Mouse (Mus musculus) hindbrain, embryonic 11.5 days (tissue): Measurements from ENCODE around the gene Adam22. TPM values are rescaled to one million over a fixed set of nuclear protein-coding genes. Genes with fewer than 3 reads are reported as not detected.
"Not testable (repeated sequence)": the region's sequence is repeated elsewhere in the genome, so short reads cannot be mapped to it uniquely, and the experiment has no call there.

Experiments
- ATAC-seq: fragments of 200-750 bp; cut with Nextera tagmentation; 2 replicates; pipeline ENCODE4 v1.8.0; 2017; ENCODE audit warnings: mild to moderate bottlenecking, moderate TSS enrichment, moderate library complexity; ENCODE audit not compliant: low FRiP score
- DNase-seq: peaks from one replicate; pipeline ENCODE4 v3.0.0-alpha.2; 2015; ENCODE audit warnings: low spot score
- H3K27ac ChIP-seq: fragments of 300-500 bp; sonication (generic); 2 replicates; pipeline ENCODE4 v1.5.1; 2014; ENCODE audit warnings: mild to moderate bottlenecking, low read depth, low read length
- H3K27me3 ChIP-seq: fragments of 300-500 bp; sonication (generic); 2 replicates; pipeline ENCODE4 v1.6.1; 2014; ENCODE audit warnings: mild to moderate bottlenecking, low read length, moderate library complexity, mixed read lengths; ENCODE audit not compliant: control insufficient read depth, insufficient read depth
- H3K36me3 ChIP-seq: fragments of 300-500 bp; sonication (generic); 2 replicates; pipeline ENCODE4 v1.6.1; 2014; ENCODE audit warnings: mild to moderate bottlenecking, low read length, moderate library complexity, mixed read lengths; ENCODE audit not compliant: control insufficient read depth, insufficient read depth
- H3K4me1 ChIP-seq: fragments of 300-500 bp; sonication (generic); replicated peaks from 2 replicates; pipeline ENCODE4 v1.6.1; 2014; ENCODE audit warnings: low read length, mixed read lengths; ENCODE audit not compliant: control insufficient read depth, insufficient read depth
- H3K4me2 ChIP-seq: fragments of 300-500 bp; sonication (generic); replicated peaks from 2 replicates; pipeline ENCODE4 v1.6.1; 2014; ENCODE audit warnings: mild to moderate bottlenecking, low read depth, low read length
- H3K4me3 ChIP-seq: fragments of 300-500 bp; sonication (generic); 2 replicates; pipeline ENCODE4 v1.5.1; 2014; ENCODE audit warnings: low read depth, low read length
- H3K9ac ChIP-seq: fragments of 300-500 bp; sonication (generic); 2 replicates; pipeline ENCODE4 v1.6.1; 2014; ENCODE audit warnings: low read depth, low read length
- H3K9me3 ChIP-seq: fragments of 300-500 bp; sonication (generic); 2 replicates; pipeline ENCODE4 v1.6.1; 2016; ENCODE audit warnings: low read length; ENCODE audit not compliant: control insufficient read depth
- WGBS: fragments of 180-500 bp; shearing (Covaris S2); extraction: QIAGEN DNeasy Blood & Tissue Kit; methylation state at CpG from one replicate; pipeline ENCODE4 v1.1.7; 2014; 5-methylcytosine and 5-hydroxymethylcytosine counted together
- polyA plus RNA-seq: library from polyadenylated mRNA; unstranded; fragments of >200 nt; fragmentation: Nextera tagmentation; extraction: Ambion mirVana; gene quantifications from 2 replicates; pipeline ENCODE4 v1.2.1, GENCODE M21; 2014

Gene Adam22
- polyA plus RNA-seq, 1 experiment from 2014 or later: 15.9 TPM

DNA sequence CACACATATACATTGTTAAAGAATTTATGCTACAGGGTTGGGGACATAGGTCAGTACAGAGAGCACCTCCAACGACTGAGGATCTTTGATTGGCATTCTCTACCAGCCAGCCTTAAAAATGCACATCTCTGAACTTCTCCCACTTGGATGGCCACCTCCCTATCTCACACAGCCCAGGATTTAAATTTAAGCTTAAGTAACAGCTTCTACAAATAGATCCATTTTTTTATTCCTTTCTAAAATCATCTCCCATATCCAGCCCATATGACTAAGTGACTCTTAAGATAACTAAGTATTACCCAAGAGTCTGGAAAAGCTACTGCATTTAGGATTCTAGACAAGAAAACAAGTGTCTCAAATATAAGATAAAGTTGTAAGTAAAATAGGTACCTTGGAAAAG lies 140.9 kb downstream of the Adam22 start:
- WGBS: 73% methylated on average over 1 of the region's 1 CpGs
- H3K4me2 ChIP-seq: no peak overlapping the region
- no peak overlapping the region for H3K27ac ChIP-seq
- H3K9me3 ChIP-seq: no peaks in the 10 kb centered on the region
- H3K27me3 ChIP-seq: no peaks in the 10 kb centered on the region
- no peak for DNase-seq
- no peaks in the 10 kb centered on the region for H3K4me1 ChIP-seq
- no peak overlapping the region for H3K9ac ChIP-seq
- H3K36me3 ChIP-seq: no peaks in the 10 kb centered on the region
- ATAC-seq: no peak
- H3K4me3 ChIP-seq: no peak overlapping the region

DNA sequence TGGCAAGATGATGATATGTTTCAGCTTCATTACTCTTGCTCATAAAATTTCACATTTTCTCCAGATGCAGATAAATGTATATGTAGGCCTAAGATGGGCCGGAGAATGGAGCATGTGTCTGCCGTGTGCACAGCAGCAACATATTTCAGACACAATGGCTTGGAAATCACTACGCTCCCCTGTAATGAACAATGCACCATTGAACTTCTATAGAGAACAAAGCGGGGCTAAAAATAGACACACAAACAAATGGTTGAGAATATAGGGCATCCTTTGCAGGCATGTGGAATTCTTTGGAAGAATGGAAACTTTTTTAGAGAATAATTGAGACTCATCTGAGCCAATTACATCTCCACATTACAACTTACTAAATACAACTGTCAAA lies 143.6 kb downstream of the Adam22 start:
- ATAC-seq: no peak

DNA sequence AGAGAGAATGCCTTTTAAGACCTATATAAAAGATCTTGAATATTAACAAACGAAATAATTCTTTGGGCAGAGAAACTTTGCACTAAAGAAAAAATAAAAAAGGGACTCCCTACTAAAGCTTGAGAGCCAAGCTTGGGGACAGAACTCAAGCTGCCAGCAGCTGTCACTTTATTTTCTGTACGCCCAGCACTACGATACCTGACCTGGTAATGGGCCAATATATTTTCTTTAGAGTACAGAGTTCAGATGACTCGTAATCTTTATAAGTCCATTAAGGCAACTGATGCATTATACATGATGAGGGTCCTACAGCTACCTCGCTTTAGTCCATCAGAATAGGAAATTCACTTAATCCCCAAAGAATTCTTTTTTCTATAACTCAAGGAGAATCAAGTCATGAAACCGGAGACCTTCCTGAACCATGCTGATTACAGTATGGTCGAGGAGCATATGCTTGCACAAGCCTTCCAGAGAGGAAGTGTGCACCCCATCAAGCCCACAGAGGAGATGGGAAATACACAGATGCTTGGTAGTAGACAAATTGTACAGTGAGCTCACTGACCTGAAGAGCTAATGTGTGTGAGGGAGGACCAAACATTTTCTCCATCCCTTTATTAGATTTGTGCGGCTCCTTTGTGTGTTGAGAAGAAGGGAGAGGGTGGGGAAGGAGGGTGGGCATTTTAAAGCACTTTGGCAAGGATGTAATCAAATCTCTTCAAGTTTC lies 144.2 kb downstream of the Adam22 start:
- no peak overlapping the region for H3K9ac ChIP-seq
- H3K27me3 ChIP-seq: no peaks in the 10 kb centered on the region
- ATAC-seq (no peak), DNase-seq (no peak)
- no peak overlapping the region for H3K4me2 ChIP-seq
- no peaks in the 10 kb centered on the region for H3K4me1 ChIP-seq
- no peaks in the 10 kb centered on the region for H3K36me3 ChIP-seq
- H3K27ac ChIP-seq: no peak overlapping the region
- no peak overlapping the region for H3K4me3 ChIP-seq
- 84% methylated on average over 8 of the region's 8 CpGs for WGBS
- H3K9me3 ChIP-seq: no peaks in the 10 kb centered on the region

More for the DNA sequence above, 143.6 kb downstream of the Adam22 start:
- Histone ChIP-seq H3K4me3 (no peak overlapping the region), H3K4me2 (no peak overlapping the region), H3K4me1 (no peaks in the 10 kb centered on the region), H3K27me3 (no peaks in the 10 kb centered on the region), H3K36me3 (no peaks in the 10 kb centered on the region), H3K9ac (no peak overlapping the region), H3K9me3 (no peaks in the 10 kb centered on the region), H3K27ac (no peak overlapping the region)
- no peak for DNase-seq
- WGBS: 69% methylated on average over 4 of the region's 4 CpGs

DNA sequence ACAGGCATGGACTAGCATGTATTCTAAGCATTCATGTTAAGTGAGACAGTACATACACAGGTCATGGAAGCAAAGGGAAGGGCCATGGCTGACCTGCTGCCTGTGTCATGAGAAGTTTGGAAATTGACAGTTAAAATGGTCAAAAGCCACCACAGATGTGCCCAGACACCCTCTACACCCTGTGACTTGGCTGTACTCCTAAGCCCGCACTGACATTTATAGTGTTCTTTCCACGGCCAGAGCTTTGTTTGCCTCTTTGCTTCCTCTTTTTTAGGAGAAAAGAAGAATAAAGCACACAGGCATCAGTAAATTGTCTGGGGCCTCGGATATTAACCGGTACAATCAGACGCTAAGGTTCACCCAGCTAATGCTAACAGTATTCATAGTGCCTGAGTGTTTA lies 146.3 kb downstream of the Adam22 start:
- Histone ChIP-seq H3K27me3 (no peaks in the 10 kb centered on the region), H3K4me1 (no peaks in the 10 kb centered on the region), H3K9ac (no peak overlapping the region), H3K4me2 (no peak overlapping the region), H3K27ac (no peak overlapping the region), H3K36me3 (no peaks in the 10 kb centered on the region), H3K9me3 (no peaks in the 10 kb centered on the region), H3K4me3 (no peak overlapping the region)
- 89% methylated on average over 5 of the region's 5 CpGs for WGBS
- DNase-seq: no peak
- no peak for ATAC-seq

DNA sequence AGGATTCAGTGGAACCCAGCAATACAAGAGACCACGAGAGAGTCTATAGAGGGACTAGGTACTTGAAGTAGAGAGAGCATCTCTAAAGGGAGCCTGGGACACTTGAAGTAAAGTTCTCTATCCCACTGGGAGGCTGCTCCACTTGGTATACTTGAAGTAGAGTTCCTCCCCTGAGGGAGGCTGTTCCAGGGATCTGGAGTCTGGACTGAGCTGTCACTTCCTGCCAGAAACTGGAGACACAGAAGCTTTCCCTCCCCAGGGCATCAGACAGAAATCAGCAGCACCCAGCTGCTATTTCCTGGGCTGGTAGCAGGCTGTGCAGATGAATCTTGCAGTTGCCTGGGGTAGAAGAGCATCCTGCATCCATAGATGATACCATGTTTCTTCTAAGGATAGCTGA lies 152.1 kb downstream of the Adam22 start:
- no peak for DNase-seq
- WGBS: 83% methylated on average over 1 of the region's 1 CpGs

DNA sequence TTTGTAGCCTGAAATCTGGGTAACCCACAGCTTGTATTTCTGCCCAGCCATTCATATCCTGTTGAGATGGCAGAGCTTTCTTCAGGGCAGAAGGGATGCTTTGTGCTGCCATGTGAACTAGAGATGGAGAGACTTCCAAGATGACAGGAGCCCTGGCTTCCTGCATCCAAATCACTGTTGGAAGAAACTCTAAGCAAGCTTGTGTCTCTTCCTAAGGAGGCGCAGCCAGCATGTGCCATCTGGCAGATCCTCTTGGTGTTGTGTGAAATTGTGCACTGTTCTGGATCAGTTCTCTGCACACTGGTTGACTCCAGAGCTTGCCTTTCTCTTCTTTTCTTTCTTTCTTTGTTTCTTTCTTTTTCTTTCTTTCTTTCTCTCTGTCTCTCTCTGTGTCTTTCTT lies 183.0 kb downstream of the Adam22 start:
- H3K27ac ChIP-seq, ATAC-seq, DNase-seq, H3K36me3 ChIP-seq, H3K4me1 ChIP-seq, H3K4me3 ChIP-seq, H3K27me3 ChIP-seq, H3K4me2 ChIP-seq, H3K9me3 ChIP-seq, H3K9ac ChIP-seq: not testable (repeated sequence)
- WGBS: 84% methylated on average over 1 of the region's 1 CpGs

More for the DNA sequence above, 152.1 kb downstream of the Adam22 start:
- Histone ChIP-seq H3K27me3 (no peaks in the 10 kb centered on the region), H3K4me1 (no peaks in the 10 kb centered on the region), H3K4me3 (no peak overlapping the region), H3K9ac (no peak overlapping the region), H3K9me3 (no peaks in the 10 kb centered on the region), H3K4me2 (no peak overlapping the region), H3K36me3 (no peaks in the 10 kb centered on the region), H3K27ac (no peak overlapping the region)
- no peak for ATAC-seq

DNA sequence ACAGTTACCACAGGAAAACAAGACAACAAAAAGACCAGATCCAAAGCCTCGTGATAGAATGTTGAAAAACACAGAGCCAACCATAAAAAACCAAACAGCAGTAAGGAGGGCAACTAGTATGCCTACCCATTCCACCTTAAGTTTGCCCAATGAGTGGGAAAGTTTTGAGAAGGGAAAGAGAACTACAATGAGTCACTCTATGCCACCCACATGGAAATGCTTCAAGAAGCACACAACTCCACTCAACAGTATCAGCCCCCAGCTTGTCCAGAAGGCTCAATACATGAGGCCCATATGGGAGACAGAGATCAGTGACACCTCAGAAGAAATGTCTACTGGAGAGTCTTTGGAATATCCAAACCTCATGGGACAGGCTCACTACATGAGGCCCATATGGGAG lies 187.3 kb downstream of the Adam22 start:
- no peak overlapping the region for H3K27ac ChIP-seq
- H3K4me1 ChIP-seq: no peaks in the 10 kb centered on the region
- H3K9ac ChIP-seq: no peak overlapping the region
- no peak overlapping the region for H3K4me3 ChIP-seq
- no peaks in the 10 kb centered on the region for H3K9me3 ChIP-seq
- H3K4me2 ChIP-seq: no peak overlapping the region
- H3K36me3 ChIP-seq: no peaks in the 10 kb centered on the region
- DNase-seq (no peak), ATAC-seq (no peak)
- WGBS: 89% methylated on average over 1 of the region's 1 CpGs
- H3K27me3 ChIP-seq: no peaks in the 10 kb centered on the region

DNA sequence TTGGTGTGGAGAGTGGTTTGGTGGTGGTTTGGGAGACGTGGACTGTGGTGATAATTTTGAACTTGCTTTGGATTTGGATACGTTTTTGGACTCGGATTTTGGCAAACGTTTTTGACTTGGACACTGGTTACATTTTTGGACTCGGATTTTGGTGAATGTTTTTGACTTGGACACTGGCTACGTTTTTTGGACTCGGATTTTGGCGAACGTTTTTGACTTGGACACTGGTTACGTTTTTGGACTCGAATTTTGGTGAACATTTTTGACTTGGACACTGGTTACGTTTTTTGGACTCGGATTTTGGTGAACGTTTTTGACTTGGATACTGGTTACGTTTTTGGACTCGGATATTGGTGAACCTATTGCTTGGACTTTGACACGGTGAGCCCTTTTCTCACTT lies 189.8 kb downstream of the Adam22 start:
- WGBS: 90% methylated on average over 17 of the region's 17 CpGs
- no peaks in the 10 kb centered on the region for H3K4me1 ChIP-seq
- no peaks in the 10 kb centered on the region for H3K27me3 ChIP-seq
- H3K36me3 ChIP-seq: no peaks in the 10 kb centered on the region
- no peak overlapping the region for H3K27ac ChIP-seq
- H3K9ac ChIP-seq: no peak overlapping the region
- H3K4me3 ChIP-seq: no peak overlapping the region
- no peak overlapping the region for H3K4me2 ChIP-seq
- H3K9me3 ChIP-seq: no peaks in the 10 kb centered on the region
- DNase-seq (no peak), ATAC-seq (no peak)

DNA sequence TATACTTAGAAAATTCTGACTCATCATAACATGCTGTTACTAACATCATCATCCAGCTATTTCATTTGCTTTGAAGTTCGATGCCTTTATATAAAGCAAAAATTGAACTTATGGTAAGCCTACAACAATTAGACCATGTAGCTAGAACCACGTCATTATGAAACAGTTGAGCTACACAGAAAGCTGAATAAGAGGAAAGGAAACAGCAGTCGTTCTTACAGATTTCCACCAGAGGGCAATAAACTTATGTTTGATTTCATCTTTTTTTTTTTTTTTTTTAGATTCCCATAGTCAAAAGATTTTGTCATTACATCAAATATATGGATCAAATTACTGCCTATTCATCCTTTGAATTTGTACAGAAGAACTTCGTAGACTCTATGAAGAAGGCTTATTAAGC lies 203.2 kb downstream of the Adam22 start:
- Histone ChIP-seq H3K4me3 (no peak overlapping the region), H3K9me3 (no peaks in the 10 kb centered on the region), H3K27me3 (no peaks in the 10 kb centered on the region), H3K4me2 (no peak overlapping the region), H3K9ac (no peak overlapping the region), H3K27ac (no peak overlapping the region), H3K4me1 (no peaks in the 10 kb centered on the region), H3K36me3 (no peaks in the 10 kb centered on the region)
- 61% methylated on average over 4 of the region's 4 CpGs for WGBS
- DNase-seq (no peak), ATAC-seq (no peak)
